Mouse (Mus musculus) hindbrain, embryonic 15.5 days (tissue): ENCODE measurements around the gene Glrp1. TPM values are rescaled to one million over a fixed set of nuclear protein-coding genes. Genes with fewer than 3 reads are reported as not detected.

Source experiments
- ATAC-seq: fragments of 200-750 bp; cut with Nextera tagmentation; 2 replicates; pipeline ENCODE4 v1.8.0; 2017; ENCODE audit warnings: low read depth, moderate number of reproducible peaks, moderate TSS enrichment; ENCODE audit not compliant: low FRiP score
- H3K27ac ChIP-seq: fragments of 300-500 bp; sonication (generic); replicated peaks from 2 replicates; pipeline ENCODE4 v1.5.1; 2015; ENCODE audit warnings: mild to moderate bottlenecking, inconsistent platforms
- H3K27me3 ChIP-seq: fragments of 300-500 bp; sonication (generic); 2 replicates; pipeline ENCODE4 v1.6.1; 2015; ENCODE audit warnings: control low read depth, inconsistent platforms
- H3K36me3 ChIP-seq: fragments of 300-500 bp; sonication (generic); 2 replicates; pipeline ENCODE4 v1.6.1; 2015; ENCODE audit warnings: control low read depth, inconsistent platforms
- H3K4me1 ChIP-seq: fragments of 300-500 bp; sonication (generic); replicated peaks from 2 replicates; pipeline ENCODE4 v1.6.1; 2015; ENCODE audit warnings: control low read depth, inconsistent platforms
- H3K4me2 ChIP-seq: fragments of 300-500 bp; sonication (generic); 2 replicates; pipeline ENCODE4 v1.6.1; 2015; ENCODE audit warnings: moderate library complexity, mild to moderate bottlenecking, inconsistent platforms
- H3K4me3 ChIP-seq: fragments of 300-500 bp; sonication (generic); 2 replicates; pipeline ENCODE4 v1.5.1; 2015; ENCODE audit warnings: mild to moderate bottlenecking, inconsistent platforms
- H3K9ac ChIP-seq: fragments of 300-500 bp; sonication (generic); 2 replicates; pipeline ENCODE4 v1.6.1; 2015; ENCODE audit warnings: inconsistent platforms
- H3K9me3 ChIP-seq: fragments of 300-500 bp; sonication (generic); 2 replicates; pipeline ENCODE4 v1.6.1; 2016; ENCODE audit warnings: control low read depth, inconsistent platforms
- WGBS: fragments of 180-500 bp; shearing (Covaris S2); methylation state at CpG from one replicate; pipeline ENCODE4 v1.1.7; 2015; 5-methylcytosine and 5-hydroxymethylcytosine counted together
- polyA plus RNA-seq: library from polyadenylated mRNA; unstranded; fragments of >200 nt; fragmentation: Nextera tagmentation; extraction: Ambion mirVana; gene quantifications from 2 replicates; pipeline ENCODE4 v1.2.1, GENCODE M21; 2015

The Glrp1 gene
- polyA plus RNA-seq, 1 experiment from 2014 or later, result not detected

DNA sequence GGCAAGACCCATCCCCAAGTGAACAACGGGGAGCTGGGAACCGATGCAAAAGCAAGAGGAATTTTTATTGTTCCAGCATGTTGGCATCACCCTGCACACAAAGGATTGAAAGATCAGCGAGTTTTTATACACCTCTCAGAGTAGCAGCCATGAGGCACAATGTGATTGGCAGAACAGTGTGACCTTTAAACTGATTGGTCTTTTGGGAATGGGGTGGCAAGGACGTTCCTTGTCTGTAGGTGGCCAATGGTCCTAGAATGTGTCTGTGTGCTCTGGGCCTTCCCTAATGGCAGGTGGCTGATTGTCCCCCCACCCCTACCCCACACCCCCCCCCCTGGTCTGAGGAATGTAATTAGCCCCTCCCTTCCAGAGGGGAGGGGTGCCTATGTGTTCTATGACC is 50.7 kb downstream of the Glrp1 start:
- H3K9ac ChIP-seq, result no peak overlapping the region
- H3K4me2 ChIP-seq, result no peak overlapping the region
- H3K36me3 ChIP-seq, result no peaks in the 10 kb centered on the region
- no peaks in the 10 kb centered on the region for H3K27me3 ChIP-seq
- H3K9me3 ChIP-seq, result no peaks in the 10 kb centered on the region
- 87% methylated on average over 4 of the region's 4 CpGs for WGBS
- no peak overlapping the region for H3K4me3 ChIP-seq
- no peaks in the 10 kb centered on the region for H3K4me1 ChIP-seq
- ATAC-seq, result no peak
- H3K27ac ChIP-seq, result no peak overlapping the region

DNA sequence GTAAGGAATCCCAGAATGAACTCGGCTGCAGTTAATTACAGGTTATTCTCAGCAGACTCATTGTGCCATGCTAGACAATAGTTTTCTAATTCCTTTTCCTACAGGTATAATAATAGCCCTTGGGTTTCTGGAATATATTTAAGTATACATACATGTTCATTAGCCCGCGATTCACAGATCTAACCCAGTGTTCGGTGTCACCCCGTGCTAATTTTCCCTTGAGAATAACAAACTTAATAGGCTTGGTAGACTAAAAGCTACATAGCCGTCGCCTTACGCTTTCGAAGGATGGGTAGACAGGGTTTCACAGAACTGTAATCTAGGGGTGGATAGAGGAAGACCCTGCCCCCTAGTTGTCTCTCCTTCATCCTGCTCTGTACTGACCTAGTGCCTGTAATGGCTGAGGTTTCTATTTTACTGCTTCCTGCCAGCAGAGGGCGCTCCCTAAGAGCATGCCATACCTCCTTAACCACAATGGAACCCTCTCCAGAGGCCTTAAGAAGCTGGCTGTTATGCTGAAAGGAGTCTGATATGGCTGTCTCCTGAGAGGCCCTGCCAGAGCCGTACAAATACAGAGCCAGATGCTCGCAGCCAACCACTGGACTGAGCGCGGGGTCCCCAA is 53.3 kb downstream of the Glrp1 start:
- H3K4me3 ChIP-seq, result no peak overlapping the region
- WGBS, result 45% methylated on average over 14 of the region's 14 CpGs
- no peak overlapping the region for H3K4me2 ChIP-seq
- H3K9me3 ChIP-seq, result no peaks in the 10 kb centered on the region
- H3K27ac ChIP-seq, result no peak overlapping the region
- peak; percentile 79 for ATAC-seq
- no peak overlapping the region for H3K9ac ChIP-seq
- H3K27me3 ChIP-seq, result no peaks in the 10 kb centered on the region
- 0 out of 2 replicates have a peak, but pooled peaks cover 6% of the 10 kb centered on the region for H3K4me1 ChIP-seq
- H3K36me3 ChIP-seq, result no peaks in the 10 kb centered on the region

DNA sequence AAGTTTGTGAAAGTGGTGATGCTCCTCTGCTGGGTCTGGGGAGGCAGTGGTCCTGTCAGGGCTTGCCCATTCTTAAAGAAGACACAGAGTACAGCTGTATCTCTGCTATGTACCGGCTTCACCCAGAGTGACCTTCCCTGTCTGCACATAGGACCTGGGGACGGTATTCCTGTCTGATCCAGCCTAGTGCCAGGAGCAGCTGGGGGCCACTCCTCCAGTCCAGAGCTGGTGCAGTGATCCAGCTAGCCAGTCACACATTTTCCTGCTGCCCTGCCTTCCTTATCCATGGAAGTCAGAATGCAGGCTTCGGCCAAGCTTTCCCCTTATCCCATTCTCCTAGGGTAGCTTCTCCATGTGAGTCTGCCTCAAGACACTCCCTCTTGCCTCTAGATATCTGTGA is 54.1 kb downstream of the Glrp1 start:
- no peak overlapping the region for H3K27ac ChIP-seq

DNA sequence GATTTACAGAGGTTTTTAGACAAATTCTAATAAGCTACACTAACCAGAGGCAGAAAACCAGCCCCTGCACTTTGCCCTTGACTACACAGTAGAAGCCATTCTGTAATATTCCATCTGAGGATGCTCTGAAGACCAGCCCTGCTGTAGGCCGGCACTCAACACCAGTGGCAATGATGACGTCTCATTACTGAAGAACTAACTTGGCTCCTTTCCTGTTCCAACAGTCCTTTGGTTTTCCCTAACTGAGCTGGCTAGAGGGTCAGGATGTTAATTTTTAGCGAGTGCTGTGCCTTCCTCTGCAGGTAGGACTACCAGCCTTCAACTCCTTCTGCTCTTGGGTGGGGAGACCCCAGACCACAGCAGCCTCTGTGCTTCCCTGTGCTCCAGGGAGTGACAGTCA is 55.2 kb downstream of the Glrp1 start:
- no peaks in the 10 kb centered on the region for H3K27me3 ChIP-seq
- H3K27ac ChIP-seq, result no peak overlapping the region
- H3K4me3 ChIP-seq, result no peak overlapping the region
- no peaks in the 10 kb centered on the region for H3K36me3 ChIP-seq
- ATAC-seq, result no peak
- no peaks in the 10 kb centered on the region for H3K9me3 ChIP-seq
- H3K4me1 ChIP-seq, result 0 out of 2 replicates have a peak, but pooled peaks cover 6% of the 10 kb centered on the region
- no peak overlapping the region for H3K4me2 ChIP-seq
- WGBS, result 59% methylated on average over 3 of the region's 3 CpGs
- H3K9ac ChIP-seq, result no peak overlapping the region

More for the DNA sequence above, 54.1 kb downstream of the Glrp1 start:
- Histone ChIP-seq H3K4me3 (no peak overlapping the region), H3K9me3 (no peaks in the 10 kb centered on the region), H3K27me3 (no peaks in the 10 kb centered on the region), H3K9ac (no peak overlapping the region), H3K36me3 (no peaks in the 10 kb centered on the region), H3K4me1 (0 out of 2 replicates have a peak, but pooled peaks cover 6% of the 10 kb centered on the region), H3K4me2 (no peak overlapping the region)
- ATAC-seq, result no peak
- WGBS, result 74% methylated on average over 3 of the region's 3 CpGs

DNA sequence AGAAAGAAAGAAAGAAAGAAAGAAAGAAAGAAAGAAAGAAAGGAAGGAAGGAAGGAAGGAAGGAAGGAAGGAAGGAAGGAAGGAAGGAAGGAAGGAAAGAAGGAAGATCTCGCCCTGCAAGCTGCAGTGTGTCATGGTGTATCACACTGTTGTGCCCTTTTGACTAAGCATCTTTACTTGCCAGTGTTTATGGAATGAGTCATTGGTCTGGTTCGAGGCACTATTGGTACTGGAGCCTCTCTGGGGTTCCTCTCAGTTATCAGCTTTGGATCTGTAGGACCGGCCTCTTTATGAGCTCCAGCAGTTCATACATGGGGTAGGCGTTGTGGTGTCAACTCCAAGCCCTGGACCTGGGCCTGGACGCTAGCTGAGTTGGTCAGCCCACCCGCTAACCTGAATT is 57.7 kb downstream of the Glrp1 start:
- H3K4me3 ChIP-seq, result no peak overlapping the region
- WGBS, result 87% methylated on average over 6 of the region's 6 CpGs
- no peak for ATAC-seq
- no peak overlapping the region for H3K27ac ChIP-seq
- no peaks in the 10 kb centered on the region for H3K27me3 ChIP-seq
- H3K36me3 ChIP-seq, result no peaks in the 10 kb centered on the region
- H3K4me1 ChIP-seq, result peaks cover 10% of the 10 kb centered on the region; the same call in 1 of the 2 replicates
- no peaks in the 10 kb centered on the region for H3K9me3 ChIP-seq
- H3K4me2 ChIP-seq, result no peak overlapping the region
- no peak overlapping the region for H3K9ac ChIP-seq

DNA sequence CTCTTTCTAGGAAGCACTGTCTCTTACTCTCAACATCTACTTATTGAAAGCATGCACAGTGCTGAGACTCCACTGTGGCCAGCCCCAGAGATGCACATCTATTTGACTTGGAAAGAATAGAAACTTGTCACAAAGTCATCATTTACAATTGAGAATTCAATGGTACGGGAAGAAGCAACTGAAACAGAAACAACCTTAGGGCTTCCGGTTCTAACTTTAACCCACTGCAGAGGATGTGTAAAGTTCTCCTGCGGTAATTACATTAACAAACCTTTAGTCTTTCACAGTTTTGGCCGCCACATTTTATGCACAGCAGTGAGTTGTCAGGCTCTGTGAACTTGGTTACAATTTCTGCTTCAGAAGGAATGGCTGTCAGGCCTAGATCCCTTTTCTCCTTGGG is 59.2 kb downstream of the Glrp1 start:
- no peak for ATAC-seq

More for the DNA sequence above, 59.2 kb downstream of the Glrp1 start:
- no peak overlapping the region for H3K27ac ChIP-seq
- no peaks in the 10 kb centered on the region for H3K27me3 ChIP-seq
- H3K4me2 ChIP-seq, result no peak overlapping the region
- no peak overlapping the region for H3K9ac ChIP-seq
- no peak overlapping the region for H3K4me3 ChIP-seq
- no peaks in the 10 kb centered on the region for H3K9me3 ChIP-seq
- no peaks in the 10 kb centered on the region for H3K36me3 ChIP-seq
- 84% methylated on average over 4 of the region's 4 CpGs for WGBS
- peaks cover 15% of the 10 kb centered on the region for H3K4me1 ChIP-seq

Other genes starting within 250 kb of the Glrp1 start
- gene Hjurp, start 232.4 kb downstream of the Glrp1 start, polyA plus RNA-seq, result 77.9 and 81.6 TPM in 2 replicates
- gene Trpm8, start 232.4 kb downstream of the Glrp1 start, polyA plus RNA-seq, result 0.06 and 0.08 TPM in 2 replicates
- gene Spp2, start 103.1 kb downstream of the Glrp1 start, polyA plus RNA-seq, result 0.17 and 0.44 TPM in 2 replicates
- 43.6 and 45.3 TPM in 2 replicates for gene Arl4c, start 192.2 kb upstream of the Glrp1 start, polyA plus RNA-seq